Mouse (Mus musculus): ENCODE results near the gene Anapc11. TPM values are rescaled to one million over a fixed set of nuclear protein-coding genes. Genes with fewer than 3 reads are reported as not detected.

The Anapc11 gene
- polyA plus RNA-seq (2017; shearing (Covaris generic)), result 100 to 1,000 TPM; 116 to 144 TPM

DNA sequence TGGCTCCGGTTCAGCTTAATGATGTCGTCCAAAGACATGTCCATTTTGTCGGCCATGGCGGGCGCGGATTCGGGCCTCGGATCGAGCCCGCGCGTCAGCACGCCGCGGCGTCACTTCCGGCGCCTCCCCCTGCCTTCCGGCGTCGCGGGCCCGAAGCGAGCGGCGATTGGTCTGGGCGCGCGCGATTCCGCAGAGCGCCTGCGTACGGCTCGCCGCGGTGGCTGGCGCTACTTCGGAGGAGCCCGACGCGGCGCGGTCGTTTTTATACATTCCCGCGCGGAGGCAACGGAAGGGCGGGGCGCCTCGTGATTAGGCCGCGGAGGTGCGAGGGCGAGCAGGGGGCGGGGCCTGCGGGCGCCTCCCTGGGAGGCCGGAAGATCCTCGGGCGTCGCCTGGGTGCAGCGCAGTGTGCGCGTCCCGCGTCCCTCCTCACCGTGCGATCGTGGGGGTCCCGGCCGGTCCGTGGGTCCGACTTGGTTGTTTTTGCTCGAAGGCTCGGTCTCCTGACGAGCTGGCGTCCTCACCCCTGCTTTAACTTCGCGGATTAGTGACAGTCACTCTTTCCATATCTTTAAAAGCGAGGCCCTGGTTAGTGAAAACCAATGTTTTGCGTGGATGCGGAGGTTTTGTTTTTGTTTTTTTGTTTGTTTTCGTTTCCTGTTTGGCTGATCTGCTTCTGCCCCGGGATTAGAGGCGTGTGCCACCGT is at the start of gene Anapc11, which contains the start of gene Alyref:
TSS of gene Anapc11 (plus strand) at position 139 of the 707 bp plus-strand sequence.
TSS of gene Alyref (minus strand) at position 83 of the 707 bp plus-strand sequence.

GRCm38 (mm10) chr11:120549168-120549945 is 48.9 kb upstream of the Anapc11 start, which contains the start of gene Mcrip1:
Mcrip1 (minus strand) TSS chr11:120549727.

GRCm38 (mm10) chr11:120550810-120551440 is 47.3 kb upstream of the Anapc11 start, which contains the start of gene Ppp1r27:
Ppp1r27 (minus strand) TSS chr11:120551132.

DNA sequence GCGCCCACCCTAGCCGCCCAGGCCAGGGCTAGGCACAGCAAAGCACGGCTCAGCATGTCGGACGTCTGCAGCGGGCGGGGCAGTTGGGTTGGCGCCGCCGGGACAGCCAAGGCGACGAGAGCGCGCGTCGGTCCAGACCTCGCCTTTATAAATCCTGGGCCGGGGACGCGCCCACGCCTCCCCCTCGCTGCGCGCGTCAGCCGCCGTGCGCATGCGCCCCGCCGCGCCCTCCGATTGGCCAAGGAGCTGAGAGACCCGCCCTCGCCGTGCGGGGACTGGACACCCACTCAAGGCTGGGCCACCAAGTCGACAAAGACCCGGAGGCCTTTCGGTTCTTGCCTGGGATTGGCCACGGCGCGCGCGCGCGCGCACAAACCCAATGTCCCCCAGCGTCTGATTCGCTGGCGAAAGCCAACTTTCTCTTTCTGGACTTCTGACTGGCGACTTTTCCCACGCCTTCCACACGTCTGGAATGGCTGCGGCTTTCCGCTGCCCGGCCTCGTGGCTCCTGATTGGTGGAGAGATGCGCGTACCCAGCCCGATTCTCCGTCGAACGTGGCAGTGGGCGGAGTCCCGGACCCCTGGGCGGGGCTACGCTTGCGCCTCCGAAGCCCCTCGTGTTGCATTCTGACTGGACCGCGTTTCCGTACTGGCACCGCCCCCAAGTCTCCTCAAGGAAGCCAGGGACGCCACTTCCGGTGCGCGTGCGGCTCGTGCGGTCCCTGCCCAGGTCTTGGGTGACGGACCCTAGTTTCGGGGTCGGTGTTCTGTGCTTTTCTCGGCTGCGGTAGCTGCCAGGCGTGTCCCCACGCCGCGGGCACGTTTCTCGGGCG is 25.3 kb upstream of the Anapc11 start, which contains the start of gene P4hb:
TSS of gene P4hb (minus strand) at position 502 of the 833 bp plus-strand sequence.

GRCm38 (mm10) chr11:120581490-120582267 is 16.5 kb upstream of the Anapc11 start, which contains the start of gene Arhgdia:
Arhgdia (minus strand) TSS chr11:120581624.

GRCm38 (mm10) chr11:120608241-120609034 is 10.2 kb downstream of the Anapc11 start, which contains the start of gene Npb:
Npb (plus strand) TSS chr11:120608477.

GRCm38 (mm10) chr11:120617519-120618112 is 19.4 kb downstream of the Anapc11 start, which contains the start of gene Pcyt2:
Pcyt2 (minus strand) TSS chr11:120617936.

GRCm38 (mm10) chr11:120625152-120625775 is 27.0 kb downstream of the Anapc11 start, which contains the start of gene Sirt7:
Sirt7 (minus strand) TSS chr11:120625240.

DNA sequence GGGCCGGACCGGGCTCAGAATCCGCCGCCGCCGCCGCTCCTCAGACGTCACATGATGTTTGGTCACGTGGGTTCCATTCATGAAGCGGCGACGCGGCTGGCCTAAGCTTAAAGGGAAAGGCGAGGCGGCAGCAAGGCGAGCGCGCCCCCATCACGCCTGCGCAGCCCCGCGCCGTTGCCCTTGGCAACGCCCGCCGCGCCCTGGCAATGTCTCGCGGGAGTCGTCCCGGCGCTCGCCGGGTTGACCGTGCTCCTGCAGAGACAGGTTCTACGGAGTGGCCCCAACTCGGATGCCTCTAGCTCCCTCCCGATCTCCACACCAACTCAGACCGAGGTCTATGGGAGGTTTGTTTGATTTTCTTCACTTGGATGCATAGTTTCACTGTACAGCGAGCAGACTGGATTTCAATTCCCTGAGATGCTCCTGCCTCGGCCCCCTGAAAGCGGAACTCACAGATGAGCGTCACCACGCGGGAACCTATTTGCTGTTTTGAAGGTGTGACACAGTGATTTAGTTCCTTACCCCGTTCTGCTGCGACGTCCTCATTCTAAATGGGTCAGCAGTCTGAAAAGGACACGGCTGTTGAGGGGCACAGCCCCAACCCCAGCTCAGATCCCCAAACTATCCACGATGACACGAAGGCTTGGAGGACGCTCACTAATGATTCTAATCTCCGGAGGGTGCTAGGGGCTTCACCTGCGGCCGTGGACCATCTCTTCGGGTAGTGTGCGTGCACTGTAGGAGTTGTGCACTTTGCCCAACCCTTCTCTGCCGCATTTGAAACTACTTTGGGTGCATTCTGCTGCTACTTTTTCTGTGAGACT is 35.5 kb downstream of the Anapc11 start, which contains the start of gene Mafg:
TSS of gene Mafg (minus strand) at position 81 of the 824 bp plus-strand sequence.

DNA sequence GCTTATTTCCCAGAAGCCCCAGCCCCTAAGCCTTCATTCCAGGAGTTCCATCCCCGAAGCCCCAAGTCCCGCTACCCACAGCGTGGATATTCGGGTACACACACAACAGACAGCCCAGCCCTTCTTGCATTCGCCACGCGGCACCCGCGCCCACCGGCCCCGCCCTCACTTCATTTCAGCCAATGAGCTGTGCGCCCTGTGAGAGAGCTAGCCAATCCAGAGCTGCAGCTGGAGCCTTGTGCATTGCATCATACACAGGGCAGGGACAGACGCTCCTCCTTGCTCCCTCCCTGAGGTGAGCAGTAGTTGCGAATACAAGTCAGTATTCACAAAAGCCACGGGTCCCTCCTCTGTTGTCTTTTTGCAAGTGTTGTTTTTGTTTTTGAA is 45.4 kb downstream of the Anapc11 start, which contains the start of gene Pycr1:
TSS of gene Pycr1 (minus strand) at position 169 of the 387 bp plus-strand sequence.

DNA sequence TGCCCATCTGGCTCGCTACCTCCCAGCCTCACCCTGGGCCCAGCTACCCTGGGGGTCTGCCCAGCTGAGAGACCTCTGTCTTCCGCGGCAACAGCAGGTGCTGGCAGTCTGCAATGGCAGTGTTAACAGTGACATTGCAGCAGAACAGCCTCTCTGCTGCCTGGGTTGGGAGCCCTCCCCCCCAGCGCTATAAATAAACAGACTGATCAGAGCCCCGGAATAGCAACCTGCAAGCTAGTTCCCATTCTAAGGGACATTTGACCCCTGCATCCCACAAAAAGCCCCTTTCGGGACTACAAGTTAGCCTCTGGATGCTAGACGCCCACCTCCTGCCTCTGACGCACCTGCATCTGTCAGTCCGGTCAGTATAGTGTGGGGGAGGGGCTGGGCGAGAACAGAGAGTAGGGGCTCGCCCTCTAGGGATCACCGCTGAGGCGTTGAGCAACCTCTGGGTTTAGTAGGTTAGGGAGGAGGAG is 49.8 kb downstream of the Anapc11 start, which contains the start of gene Myadml2:
TSS of gene Myadml2 (minus strand) at position 158 of the 476 bp plus-strand sequence.

Other genes starting within 250 kb of the Anapc11 start
- 1,000 to 10,000 TPM; 2,279 to 2,302 TPM for gene Actg1, start 249.9 kb upstream of the Anapc11 start, polyA plus RNA-seq (2017; shearing (Covaris generic))
- under 1 TPM; 0.16 to 0.19 TPM for gene Fscn2, start 236.9 kb upstream of the Anapc11 start, polyA plus RNA-seq (2017; shearing (Covaris generic))
- gene Faap100, start 219.7 kb upstream of the Anapc11 start, polyA plus RNA-seq (2017; shearing (Covaris generic)), result 10 to 100 TPM; 24.5 to 41.1 TPM
- gene Nploc4, start 160.7 kb upstream of the Anapc11 start, polyA plus RNA-seq (2017; shearing (Covaris generic)), result 10 to 100 TPM; 43.2 to 49.9 TPM
- not detected for gene Tspan10, start 155.8 kb upstream of the Anapc11 start, polyA plus RNA-seq (2017; shearing (Covaris generic))
- gene Pde6g, start 144.9 kb upstream of the Anapc11 start, polyA plus RNA-seq (2017; shearing (Covaris generic)), result 1 to 10 TPM; 1.5 to 2.0 TPM
- 10 to 100 TPM; 12.6 to 15.7 TPM for gene Oxld1, start 140.4 kb upstream of the Anapc11 start, polyA plus RNA-seq (2017; shearing (Covaris generic))
- gene Ccdc137, start 140.3 kb upstream of the Anapc11 start, polyA plus RNA-seq (2017; shearing (Covaris generic)), result 10 to 100 TPM; 51.2 to 66.8 TPM
- gene Arl16, start 130.8 kb upstream of the Anapc11 start, polyA plus RNA-seq (2017; shearing (Covaris generic)), result 10 to 100 TPM; 27.3 to 42.6 TPM
- gene Mrpl12, start 113.8 kb upstream of the Anapc11 start, polyA plus RNA-seq (2017; shearing (Covaris generic)), result 10 to 100 TPM; 65.5 to 81.0 TPM
- gene Slc25a10, start 106.6 kb upstream of the Anapc11 start, polyA plus RNA-seq (2017; shearing (Covaris generic)), result 10 to 100 TPM in 1 of 2 experiments, 1 to 10 TPM in 1; 9.8 to 22.0 TPM
- gene Gcgr, start 67.7 kb upstream of the Anapc11 start, polyA plus RNA-seq (2017; shearing (Covaris generic)), result not detected
- 100 to 1,000 TPM; 111 to 150 TPM for gene Mcrip1, start 48.7 kb upstream of the Anapc11 start, polyA plus RNA-seq (2017; shearing (Covaris generic))
- gene Ppp1r27, start 47.3 kb upstream of the Anapc11 start, polyA plus RNA-seq (2017; shearing (Covaris generic)), result 1 to 10 TPM in 1 of 2 experiments, under 1 TPM in 1; 0.63 to 1.8 TPM
- 100 to 1,000 TPM; 247 to 254 TPM for gene P4hb, start 25.2 kb upstream of the Anapc11 start, polyA plus RNA-seq (2017; shearing (Covaris generic))
- 100 to 1,000 TPM; 707 to 884 TPM for gene Arhgdia, start 16.8 kb upstream of the Anapc11 start, polyA plus RNA-seq (2017; shearing (Covaris generic))
- 100 to 1,000 TPM; 253 to 299 TPM for gene Alyref, start 56 bp upstream of the Anapc11 start, polyA plus RNA-seq (2017; shearing (Covaris generic))
- 1 to 10 TPM in 1 of 2 experiments, not detected in 1; 1.0 TPM for gene Npb, start 10.1 kb downstream of the Anapc11 start, polyA plus RNA-seq (2017; shearing (Covaris generic))
- 100 to 1,000 TPM; 142 to 194 TPM for gene Pcyt2, start 19.5 kb downstream of the Anapc11 start, polyA plus RNA-seq (2017; shearing (Covaris generic))
- 100 to 1,000 TPM; 275 to 320 TPM for gene Sirt7, start 26.8 kb downstream of the Anapc11 start, polyA plus RNA-seq (2017; shearing (Covaris generic))
- 10 to 100 TPM; 22.8 to 25.0 TPM for gene Mafg, start 35.2 kb downstream of the Anapc11 start, polyA plus RNA-seq (2017; shearing (Covaris generic))
- gene Pycr1, start 45.3 kb downstream of the Anapc11 start, polyA plus RNA-seq (2017; shearing (Covaris generic)), result 1 to 10 TPM in 1 of 2 experiments, under 1 TPM in 1; 0.43 to 3.8 TPM
- gene Myadml2, start 49.7 kb downstream of the Anapc11 start, polyA plus RNA-seq (2017; shearing (Covaris generic)), result under 1 TPM; 0.38 to 0.75 TPM
- gene Notum, start 62.8 kb downstream of the Anapc11 start, polyA plus RNA-seq (2017; shearing (Covaris generic)), result under 1 TPM; 0.11 to 0.97 TPM
- gene Aspscr1, start 74.6 kb downstream of the Anapc11 start, polyA plus RNA-seq (2017; shearing (Covaris generic)), result 100 to 1,000 TPM; 142 to 153 TPM
- 100 to 1,000 TPM; 111 to 157 TPM for gene Cenpx, start 115.3 kb downstream of the Anapc11 start, polyA plus RNA-seq (2017; shearing (Covaris generic))
- 10 to 100 TPM; 64.1 to 74.7 TPM for gene Lrrc45, start 115.5 kb downstream of the Anapc11 start, polyA plus RNA-seq (2017; shearing (Covaris generic))
- gene Rac3, start 123.0 kb downstream of the Anapc11 start, polyA plus RNA-seq (2017; shearing (Covaris generic)), result 1 to 10 TPM in 1 of 2 experiments, under 1 TPM in 1; 0.87 to 1.8 TPM
- gene Dcxr, start 128.9 kb downstream of the Anapc11 start, polyA plus RNA-seq (2017; shearing (Covaris generic)), result 10 to 100 TPM in 1 of 2 experiments, 1 to 10 TPM in 1; 7.4 to 23.4 TPM
- not detected for gene Cbr2, start 133.7 kb downstream of the Anapc11 start, polyA plus RNA-seq (2017; shearing (Covaris generic))
- 10 to 100 TPM; 27.2 to 28.0 TPM for gene Hmga1b, start 164.4 kb downstream of the Anapc11 start, polyA plus RNA-seq (2017; shearing (Covaris generic))
- 10 to 100 TPM; 34.6 to 49.4 TPM for gene Rfng, start 185.8 kb downstream of the Anapc11 start, polyA plus RNA-seq (2017; shearing (Covaris generic))
- gene Gps1, start 185.9 kb downstream of the Anapc11 start, polyA plus RNA-seq (2017; shearing (Covaris generic)), result 100 to 1,000 TPM; 160 to 176 TPM
- 10 to 100 TPM; 76.1 to 76.4 TPM for gene Dus1l, start 198.0 kb downstream of the Anapc11 start, polyA plus RNA-seq (2017; shearing (Covaris generic))
- gene Fasn, start 226.1 kb downstream of the Anapc11 start, polyA plus RNA-seq (2017; shearing (Covaris generic)), result 10 to 100 TPM; 43.4 to 45.6 TPM

Measured in inflammation-experienced regulatory T-cells (primary cell).